Mouse (Mus musculus): ENCODE data around the gene Zfp683. TPM values are rescaled to one million over a fixed set of nuclear protein-coding genes. Genes with fewer than 3 reads are reported as not detected.

The Zfp683 gene
- not detected in 2 replicates for total RNA-seq (2014; rRNA removed)
- 0.55 and 1.0 TPM in 2 replicates for polyA plus RNA-seq (2012; rRNA removed)

DNA sequence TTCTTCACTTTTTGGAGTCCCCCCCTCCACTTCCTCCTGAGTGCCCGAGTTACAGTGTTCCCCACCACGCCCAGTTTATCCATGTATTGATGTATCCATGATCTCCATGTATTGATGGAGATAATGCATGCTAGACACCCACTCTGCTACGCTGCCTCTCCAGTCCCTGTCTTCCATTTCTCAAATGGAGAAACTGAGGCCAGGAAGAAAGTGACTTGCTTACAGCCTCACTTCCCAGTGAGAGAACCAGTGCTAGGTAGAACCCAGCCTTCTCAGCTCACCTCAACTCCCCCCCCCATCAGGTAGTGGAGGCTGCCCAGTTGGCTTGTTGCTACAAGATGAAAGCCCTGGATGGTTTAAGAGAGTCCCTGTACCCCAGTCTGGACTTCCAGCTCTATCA is at the start of gene Zfp683:
TSS of gene Zfp683 (plus strand) at position 301 of the 400 bp plus-strand sequence.
- H3K4me1 ChIP-seq (ENCODE audit: control insufficient read depth, insufficient read depth, low read length) = no peaks in the 10 kb centered on the region
- H3K79me2 ChIP-seq (ENCODE audit: control insufficient read depth, insufficient read depth, low read length) = no peaks in the 10 kb centered on the region
- DNase-seq (ENCODE audit: extremely low read depth, low read depth, low spot score) = no peak
- H3K4me3 ChIP-seq (ENCODE audit: insufficient read depth, low read depth, low read length) = no peak within 1 kb of the TSS
- H3K36me3 ChIP-seq (ENCODE audit: control insufficient read depth, insufficient read depth, low read length) = no peaks in the 10 kb centered on the region
- no peaks in the 10 kb centered on the region for H3K27me3 ChIP-seq (ENCODE audit: control insufficient read depth, insufficient read depth, low read length)
- TF ChIP-seq POLR2A (IDR thresholded peaks at IDR 0.05; ENCODE audit: extremely low read depth, insufficient read depth, low read length) = no peak
- TF ChIP-seq CTCF (IDR thresholded peaks at IDR 0.05; ENCODE audit: low read depth, low read length) = no peak
- H3K27ac ChIP-seq (replicated peaks; ENCODE audit: insufficient read depth, low read depth, low read length) = no peak within 1 kb of the TSS
- WGBS = 85% methylated on average over 3 of the region's 3 CpGs
- H3K9ac ChIP-seq (ENCODE audit: low read depth, low read length) = no peak within 1 kb of the TSS

DNA sequence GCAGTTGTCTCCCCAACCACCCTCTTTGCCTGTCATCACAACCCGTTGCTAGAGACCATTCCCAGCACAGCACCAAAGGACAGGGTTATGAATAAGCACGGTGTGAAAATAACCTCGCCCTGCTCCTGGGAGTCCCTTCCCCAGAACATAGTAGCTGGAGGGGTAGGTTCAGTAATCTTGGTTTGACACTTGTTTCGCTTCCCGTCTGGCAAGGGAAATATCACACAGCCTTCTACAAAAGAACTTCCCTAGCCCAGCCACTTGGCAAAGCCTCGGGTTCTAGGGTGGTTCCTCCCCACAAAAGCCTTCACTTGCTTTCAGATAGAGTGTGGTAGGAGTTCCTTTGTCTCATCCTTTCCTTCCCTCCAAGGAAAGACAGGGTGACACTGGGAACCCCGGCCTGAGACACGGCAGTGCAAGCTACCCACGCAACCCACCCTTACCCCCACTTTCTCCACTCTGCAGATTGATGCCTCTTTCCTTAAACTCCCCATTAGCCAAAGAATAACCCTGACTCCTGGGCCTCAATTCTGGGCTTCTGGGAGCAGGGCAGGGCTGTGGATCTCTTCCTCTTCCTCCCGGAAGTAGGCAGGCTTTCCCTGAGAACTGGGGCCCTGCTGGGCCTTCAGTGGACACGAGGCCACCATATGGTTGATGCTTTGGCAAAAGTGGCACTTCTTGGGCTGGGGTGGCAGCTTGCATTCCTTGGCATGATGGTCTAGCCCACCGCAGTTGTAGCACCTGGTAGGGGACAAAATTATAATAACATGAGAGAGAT is 47.9 kb upstream of the Zfp683 start:
- H3K27ac ChIP-seq (replicated peaks; ENCODE audit: insufficient read depth, low read depth, low read length) = no peak overlapping the region
- DNase-seq (ENCODE audit: extremely low read depth, low read depth, low spot score) = peak; percentile 16
- no peaks in the 10 kb centered on the region for H3K4me1 ChIP-seq (ENCODE audit: control insufficient read depth, insufficient read depth, low read length)
- no peaks in the 10 kb centered on the region for H3K79me2 ChIP-seq (ENCODE audit: control insufficient read depth, insufficient read depth, low read length)
- no peak overlapping the region for H3K4me3 ChIP-seq (ENCODE audit: insufficient read depth, low read depth, low read length)
- TF ChIP-seq CTCF (IDR thresholded peaks at IDR 0.05; ENCODE audit: low read depth, low read length) (no peak), POLR2A (IDR thresholded peaks at IDR 0.05; ENCODE audit: extremely low read depth, insufficient read depth, low read length) (no peak)
- no peak overlapping the region for H3K9ac ChIP-seq (ENCODE audit: low read depth, low read length)
- 77% methylated on average over 12 of the region's 12 CpGs for WGBS
- no peaks in the 10 kb centered on the region for H3K36me3 ChIP-seq (ENCODE audit: control insufficient read depth, insufficient read depth, low read length)
- no peaks in the 10 kb centered on the region for H3K27me3 ChIP-seq (ENCODE audit: control insufficient read depth, insufficient read depth, low read length)

DNA sequence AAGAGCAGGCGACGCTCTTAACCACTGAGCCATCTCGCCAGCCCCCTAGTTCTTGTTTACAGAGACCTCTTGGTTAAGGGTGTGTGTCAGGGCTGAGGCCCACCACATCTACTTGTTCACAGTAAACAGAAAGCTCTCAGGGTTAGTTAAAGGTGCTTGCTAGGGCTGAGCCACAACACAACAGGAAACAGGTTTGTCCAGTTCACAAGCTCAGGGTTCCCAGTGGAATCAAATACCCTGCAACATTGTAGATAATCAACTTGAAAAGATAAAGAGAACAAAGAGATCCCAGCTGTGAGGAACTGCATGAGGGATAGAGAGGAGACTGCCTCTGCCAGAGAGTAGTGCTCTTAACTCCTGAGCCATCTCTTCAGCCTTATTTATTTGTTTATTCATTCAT is 46.8 kb upstream of the Zfp683 start:
- Histone ChIP-seq H3K27ac (replicated peaks; ENCODE audit: insufficient read depth, low read depth, low read length) (no peak overlapping the region), H3K27me3 (ENCODE audit: control insufficient read depth, insufficient read depth, low read length) (no peaks in the 10 kb centered on the region), H3K36me3 (ENCODE audit: control insufficient read depth, insufficient read depth, low read length) (no peaks in the 10 kb centered on the region), H3K4me3 (ENCODE audit: insufficient read depth, low read depth, low read length) (no peak overlapping the region), H3K79me2 (ENCODE audit: control insufficient read depth, insufficient read depth, low read length) (no peaks in the 10 kb centered on the region), H3K4me1 (ENCODE audit: control insufficient read depth, insufficient read depth, low read length) (no peaks in the 10 kb centered on the region), H3K9ac (ENCODE audit: low read depth, low read length) (no peak overlapping the region)
- WGBS = 92% methylated on average over 3 of the region's 3 CpGs
- no peak for TF ChIP-seq CTCF (IDR thresholded peaks at IDR 0.05; ENCODE audit: low read depth, low read length)
- no peak for TF ChIP-seq POLR2A (IDR thresholded peaks at IDR 0.05; ENCODE audit: extremely low read depth, insufficient read depth, low read length)
- DNase-seq (ENCODE audit: extremely low read depth, low read depth, low spot score) = no peak

- WGBS = 30% methylated on average over 6 of the region's 6 CpGs
These were observed 43.9 kb upstream of the Zfp683 start for GRCm38 (mm10) chr4:134009709-134010108.

GRCm38 (mm10) chr4:134011450-134012414 is 41.9 kb upstream of the Zfp683 start:
- Histone ChIP-seq H3K36me3 (ENCODE audit: control insufficient read depth, insufficient read depth, low read length) (no peaks in the 10 kb centered on the region), H3K9ac (ENCODE audit: low read depth, low read length) (no peak overlapping the region), H3K79me2 (ENCODE audit: control insufficient read depth, insufficient read depth, low read length) (no peaks in the 10 kb centered on the region), H3K4me3 (ENCODE audit: insufficient read depth, low read depth, low read length) (no peak overlapping the region), H3K27ac (replicated peaks; ENCODE audit: insufficient read depth, low read depth, low read length) (no peak overlapping the region), H3K4me1 (ENCODE audit: control insufficient read depth, insufficient read depth, low read length) (no peaks in the 10 kb centered on the region), H3K27me3 (ENCODE audit: control insufficient read depth, insufficient read depth, low read length) (peaks cover 2% of the 10 kb centered on the region; the same call in 1 of the 2 replicates)
- 39% methylated on average over 16 of the region's 16 CpGs for WGBS
- no peak for DNase-seq (ENCODE audit: extremely low read depth, low read depth, low spot score)
- TF ChIP-seq CTCF (IDR thresholded peaks at IDR 0.05; ENCODE audit: low read depth, low read length) = no peak
- TF ChIP-seq POLR2A (IDR thresholded peaks at IDR 0.05; ENCODE audit: extremely low read depth, insufficient read depth, low read length) = no peak

More at GRCm38 (mm10) chr4:134009709-134010108, 43.9 kb upstream of the Zfp683 start:
- H3K79me2 ChIP-seq (ENCODE audit: control insufficient read depth, insufficient read depth, low read length) = no peaks in the 10 kb centered on the region
- H3K4me1 ChIP-seq (ENCODE audit: control insufficient read depth, insufficient read depth, low read length) = no peaks in the 10 kb centered on the region
- H3K4me3 ChIP-seq (ENCODE audit: insufficient read depth, low read depth, low read length) = no peak overlapping the region
- no peaks in the 10 kb centered on the region for H3K27me3 ChIP-seq (ENCODE audit: control insufficient read depth, insufficient read depth, low read length)
- H3K27ac ChIP-seq (replicated peaks; ENCODE audit: insufficient read depth, low read depth, low read length) = no peak overlapping the region
- no peak overlapping the region for H3K9ac ChIP-seq (ENCODE audit: low read depth, low read length)
- no peak for DNase-seq (ENCODE audit: extremely low read depth, low read depth, low spot score)
- TF ChIP-seq CTCF (IDR thresholded peaks at IDR 0.05; ENCODE audit: low read depth, low read length) = no peak
- no peak for TF ChIP-seq POLR2A (IDR thresholded peaks at IDR 0.05; ENCODE audit: extremely low read depth, insufficient read depth, low read length)
- no peaks in the 10 kb centered on the region for H3K36me3 ChIP-seq (ENCODE audit: control insufficient read depth, insufficient read depth, low read length)

Data from liver, adult 2 months (tissue).